Mouse (Mus musculus) midbrain, embryonic 13.5 days (tissue): ENCODE results near the gene Elovl3. TPM values are rescaled to one million over a fixed set of nuclear protein-coding genes. Genes with fewer than 3 reads are reported as not detected.

Source experiments
- ATAC-seq: fragments of 200-750 bp; cut with Nextera tagmentation; 2 replicates; pipeline ENCODE4 v1.8.0; 2017; ENCODE audit warnings: mild to moderate bottlenecking, moderate TSS enrichment, moderate library complexity
- H3K27ac ChIP-seq: fragments of 300-500 bp; sonication (generic); 2 replicates; pipeline ENCODE4 v1.5.1; 2015; ENCODE audit warnings: inconsistent platforms, mild to moderate bottlenecking, moderate library complexity
- H3K27me3 ChIP-seq: fragments of 300-500 bp; sonication (generic); 2 replicates; pipeline ENCODE4 v1.6.1; 2015; ENCODE audit warnings: mild to moderate bottlenecking, inconsistent platforms
- H3K36me3 ChIP-seq: fragments of 300-500 bp; sonication (generic); 2 replicates; pipeline ENCODE4 v1.6.1; 2015; ENCODE audit warnings: mild to moderate bottlenecking, inconsistent platforms
- H3K4me1 ChIP-seq: fragments of 300-500 bp; sonication (generic); replicated peaks from 2 replicates; pipeline ENCODE4 v1.6.1; 2015; ENCODE audit warnings: inconsistent platforms
- H3K4me2 ChIP-seq: fragments of 300-500 bp; sonication (generic); replicated peaks from 2 replicates; pipeline ENCODE4 v1.6.1; 2015; ENCODE audit warnings: moderate library complexity, mild to moderate bottlenecking, inconsistent platforms
- H3K4me3 ChIP-seq: fragments of 300-500 bp; sonication (generic); replicated peaks from 2 replicates; pipeline ENCODE4 v1.5.1; 2015; ENCODE audit warnings: mild to moderate bottlenecking, inconsistent platforms
- H3K9ac ChIP-seq: fragments of 300-500 bp; sonication (generic); replicated peaks from 2 replicates; pipeline ENCODE4 v1.6.1; 2015; ENCODE audit warnings: mild to moderate bottlenecking, inconsistent platforms
- H3K9me3 ChIP-seq: fragments of 300-500 bp; sonication (generic); 2 replicates; pipeline ENCODE4 v1.6.1; 2016; ENCODE audit warnings: mild to moderate bottlenecking, inconsistent platforms
- WGBS: fragments of 180-500 bp; shearing (Covaris S2); methylation state at CpG from one replicate; pipeline ENCODE4 v1.1.7; 2015; 5-methylcytosine and 5-hydroxymethylcytosine counted together
- polyA plus RNA-seq: library from polyadenylated mRNA; unstranded; fragments of >200 nt; fragmentation: Nextera tagmentation; extraction: Ambion mirVana; gene quantifications from 2 replicates; pipeline ENCODE4 v1.2.1, GENCODE M21; 2015

Elovl3 gene
- 1.1 TPM in 1 of 2 replicates, not detected in the other for polyA plus RNA-seq

DNA sequence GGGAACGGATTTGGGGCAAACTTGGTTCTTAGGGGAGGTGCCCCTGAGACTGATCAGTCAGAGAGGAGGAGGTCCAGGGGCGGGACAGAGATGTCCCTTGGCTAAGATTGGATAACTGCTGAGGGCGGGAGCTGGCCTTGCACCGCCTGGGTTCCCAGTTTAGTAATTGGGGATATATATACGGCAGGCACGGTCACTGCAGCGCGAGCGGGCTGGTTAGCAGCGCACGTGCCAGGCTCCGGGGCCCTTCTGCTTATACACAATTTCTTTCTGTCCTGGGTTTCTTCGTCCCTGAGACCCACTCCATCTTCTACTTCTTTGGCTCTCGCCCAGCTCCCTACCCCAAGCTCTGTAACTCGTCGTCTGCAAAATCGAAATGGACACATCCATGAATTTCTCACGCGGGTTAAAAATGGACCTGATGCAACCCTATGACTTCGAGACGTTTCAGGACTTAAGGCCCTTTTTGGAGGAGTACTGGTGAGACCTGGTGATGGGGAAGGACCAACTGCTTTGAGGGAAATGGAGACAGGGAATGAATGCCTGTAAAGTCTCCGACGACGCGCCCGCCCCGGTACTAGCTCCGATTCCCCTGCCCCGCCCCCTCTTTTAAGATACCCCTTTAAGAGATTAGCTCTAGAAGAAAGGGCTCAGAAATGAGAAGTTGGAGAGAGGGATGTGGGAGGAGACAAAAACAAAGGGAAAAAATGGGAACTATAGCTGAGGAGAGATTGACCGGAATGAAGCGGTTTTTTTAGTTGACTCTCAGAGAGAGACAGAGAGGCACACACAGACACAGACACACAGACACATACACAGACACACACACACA lies at the start of gene Elovl3:
Elovl3 (plus strand) TSS at position 204 of the 832 bp plus-strand sequence.
- ATAC-seq = no peak
- H3K9ac ChIP-seq = no peak within 1 kb of the TSS
- WGBS = 2% methylated on average over 31 of the region's 31 CpGs
- H3K27ac ChIP-seq = no peak within 1 kb of the TSS
- peak within 1 kb of the TSS; percentile 17 for H3K4me3 ChIP-seq
- H3K4me1 ChIP-seq = peaks cover 23% of the 10 kb centered on the region
- peaks cover 72% of the 10 kb centered on the region for H3K27me3 ChIP-seq
- H3K36me3 ChIP-seq = no peaks in the 10 kb centered on the region
- no peaks in the 10 kb centered on the region for H3K9me3 ChIP-seq
- H3K4me2 ChIP-seq = peak within 1 kb of the TSS; percentile 41

DNA sequence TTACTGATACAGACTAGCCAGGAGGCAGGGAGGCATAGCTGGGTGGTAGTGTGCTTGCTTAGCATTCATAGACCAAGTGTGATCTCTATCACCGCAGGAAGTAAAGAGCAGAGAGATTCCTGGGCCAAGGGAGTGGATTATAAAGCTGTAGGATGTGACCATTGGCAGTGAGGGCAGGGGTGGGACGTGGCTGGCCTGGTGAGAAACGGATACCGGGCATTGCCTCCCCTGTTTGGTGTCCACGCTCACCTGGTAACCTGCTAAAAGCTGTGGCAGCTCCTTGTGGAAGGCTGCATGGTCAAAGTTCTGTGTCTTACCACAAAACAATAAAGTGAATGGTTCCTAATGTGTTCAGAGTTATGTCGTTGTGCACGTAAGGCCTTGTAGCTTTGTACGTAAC lies 46.5 kb upstream of the Elovl3 start:
- Histone ChIP-seq H3K36me3 (peaks cover 55% of the 10 kb centered on the region), H3K27ac (no peak overlapping the region), H3K4me1 (no peaks in the 10 kb centered on the region), H3K4me2 (no peak overlapping the region), H3K9ac (no peak overlapping the region), H3K27me3 (no peaks in the 10 kb centered on the region), H3K9me3 (no peaks in the 10 kb centered on the region), H3K4me3 (no peak overlapping the region)
- ATAC-seq = no peak
- 96% methylated on average over 8 of the region's 8 CpGs for WGBS

DNA sequence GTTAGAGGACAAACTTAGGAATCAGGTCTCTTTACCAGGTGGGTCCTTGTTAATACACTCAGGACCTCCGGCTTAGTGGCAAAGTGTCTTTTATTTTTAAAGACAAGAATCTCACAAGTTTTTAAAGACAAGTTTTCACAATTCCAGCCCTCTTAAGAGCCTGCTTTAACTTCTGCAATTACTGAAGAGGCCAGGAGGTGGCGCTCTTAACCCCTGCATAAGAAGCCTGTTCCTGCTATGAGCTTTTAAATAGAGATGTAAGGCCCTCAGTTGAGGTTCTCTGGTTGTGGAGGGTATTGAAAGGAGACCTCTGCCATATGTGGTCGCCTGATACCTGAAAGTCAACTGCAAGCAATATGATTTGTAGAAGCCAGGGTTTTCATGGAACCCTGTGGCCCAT lies 45.4 kb upstream of the Elovl3 start:
- WGBS = 55% methylated on average over 3 of the region's 3 CpGs
- H3K36me3 ChIP-seq = peaks cover 43% of the 10 kb centered on the region
- H3K4me3 ChIP-seq = no peak overlapping the region
- no peak overlapping the region for H3K4me2 ChIP-seq
- no peak overlapping the region for H3K9ac ChIP-seq
- no peak for ATAC-seq
- H3K9me3 ChIP-seq = no peaks in the 10 kb centered on the region
- no peaks in the 10 kb centered on the region for H3K27me3 ChIP-seq
- H3K27ac ChIP-seq = no peak overlapping the region
- H3K4me1 ChIP-seq = no peaks in the 10 kb centered on the region

DNA sequence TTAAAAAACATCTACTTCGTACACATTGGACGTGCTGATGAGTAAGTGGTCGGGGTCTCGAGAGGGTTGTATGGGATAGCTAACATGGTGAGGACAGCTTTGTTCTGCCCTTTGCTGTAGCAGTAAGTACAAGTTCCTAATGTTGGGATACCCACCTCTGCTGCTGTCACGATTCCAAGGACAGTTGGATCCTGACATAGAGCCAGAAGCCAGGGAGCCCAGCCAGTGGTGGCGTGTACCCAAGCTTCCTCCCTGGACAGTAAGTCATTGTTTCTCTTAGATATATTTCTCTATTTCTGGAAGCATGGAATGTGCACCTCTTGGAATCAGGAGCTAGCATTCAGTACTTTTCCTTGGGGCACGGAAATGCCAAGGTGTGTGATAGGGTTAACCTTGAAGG lies 43.8 kb upstream of the Elovl3 start:
- Histone ChIP-seq H3K9me3 (no peaks in the 10 kb centered on the region), H3K36me3 (peaks cover 28% of the 10 kb centered on the region), H3K9ac (no peak overlapping the region), H3K4me2 (no peak overlapping the region), H3K27me3 (no peaks in the 10 kb centered on the region), H3K4me1 (no peaks in the 10 kb centered on the region), H3K4me3 (no peak overlapping the region), H3K27ac (no peak overlapping the region)
- ATAC-seq = no peak
- 87% methylated on average over 7 of the region's 7 CpGs for WGBS

DNA sequence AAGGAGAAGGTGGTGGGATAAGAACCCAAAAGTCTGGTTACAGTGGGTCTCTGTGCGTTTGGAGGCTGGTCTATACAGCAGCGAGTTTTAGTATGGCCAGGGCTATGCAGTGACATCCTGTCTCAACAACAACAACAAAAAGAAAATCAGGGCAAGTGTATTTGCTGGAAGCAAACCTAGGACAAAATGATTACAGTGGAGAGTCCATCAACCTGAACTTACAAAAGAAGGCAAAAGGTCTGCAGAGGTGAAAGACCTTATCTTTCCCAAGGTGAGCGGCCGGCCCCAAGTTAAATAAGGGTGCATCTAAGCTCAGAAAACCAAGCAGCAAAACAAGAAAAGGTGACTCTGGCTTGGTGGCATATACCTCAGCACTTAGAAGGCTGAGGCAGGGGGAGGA lies 40.1 kb upstream of the Elovl3 start:
- no peak overlapping the region for H3K27ac ChIP-seq
- H3K4me1 ChIP-seq = no peaks in the 10 kb centered on the region
- 92% methylated on average over 4 of the region's 4 CpGs for WGBS
- no peaks in the 10 kb centered on the region for H3K27me3 ChIP-seq
- no peaks in the 10 kb centered on the region for H3K36me3 ChIP-seq
- H3K9me3 ChIP-seq = no peaks in the 10 kb centered on the region
- ATAC-seq = no peak
- no peak overlapping the region for H3K4me3 ChIP-seq
- no peak overlapping the region for H3K9ac ChIP-seq
- H3K4me2 ChIP-seq = no peak overlapping the region

DNA sequence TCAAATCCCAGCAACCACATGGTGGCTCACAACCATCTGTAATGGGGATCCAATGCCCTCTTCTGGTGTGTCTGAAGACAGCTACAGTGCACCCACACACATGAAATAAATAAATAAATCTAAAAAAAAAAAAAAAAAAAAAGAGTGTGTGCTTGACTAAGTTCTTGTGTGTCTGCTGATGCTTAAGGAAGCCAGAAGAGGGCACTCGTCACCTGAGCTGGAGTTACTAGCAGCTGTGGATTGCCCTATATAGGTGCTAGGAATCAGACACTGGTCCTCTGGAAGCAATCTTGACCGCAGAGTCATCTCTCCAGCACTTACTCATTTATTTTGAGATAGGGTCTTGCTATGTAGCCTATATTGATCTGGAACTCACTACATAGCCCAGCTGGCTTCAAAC lies 37.6 kb upstream of the Elovl3 start:
- 89% methylated on average over 2 of the region's 2 CpGs for WGBS
- Histone ChIP-seq H3K27me3 (no peaks in the 10 kb centered on the region), H3K4me2 (no peak overlapping the region), H3K4me1 (no peaks in the 10 kb centered on the region), H3K27ac (no peak overlapping the region), H3K9ac (no peak overlapping the region), H3K4me3 (no peak overlapping the region), H3K36me3 (no peaks in the 10 kb centered on the region), H3K9me3 (no peaks in the 10 kb centered on the region)
- ATAC-seq = no peak

DNA sequence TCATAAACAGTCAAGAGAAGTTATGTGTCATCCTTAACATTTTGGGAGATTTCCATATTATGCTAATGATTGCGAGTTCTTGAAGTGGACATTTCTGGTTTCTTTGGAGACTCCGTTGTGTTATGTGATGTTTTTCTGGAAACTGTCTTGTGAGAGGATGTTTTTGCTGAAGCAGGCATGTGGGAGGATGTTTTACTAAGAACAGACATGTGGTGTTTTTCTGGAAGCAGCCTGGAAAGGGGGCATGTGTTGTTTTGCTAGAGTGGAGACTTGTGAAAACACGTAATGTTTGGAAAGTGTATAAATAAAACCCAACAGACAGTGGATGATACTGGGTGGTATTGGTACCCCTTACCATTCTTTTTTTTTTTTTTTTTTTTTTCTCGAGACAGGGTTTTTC lies 36.4 kb upstream of the Elovl3 start:
- Histone ChIP-seq H3K4me3 (no peak overlapping the region), H3K4me1 (no peaks in the 10 kb centered on the region), H3K36me3 (no peaks in the 10 kb centered on the region), H3K27me3 (no peaks in the 10 kb centered on the region), H3K4me2 (no peak overlapping the region), H3K9ac (no peak overlapping the region), H3K9me3 (no peaks in the 10 kb centered on the region), H3K27ac (no peak overlapping the region)
- no peak for ATAC-seq
- 86% methylated on average over 4 of the region's 4 CpGs for WGBS

DNA sequence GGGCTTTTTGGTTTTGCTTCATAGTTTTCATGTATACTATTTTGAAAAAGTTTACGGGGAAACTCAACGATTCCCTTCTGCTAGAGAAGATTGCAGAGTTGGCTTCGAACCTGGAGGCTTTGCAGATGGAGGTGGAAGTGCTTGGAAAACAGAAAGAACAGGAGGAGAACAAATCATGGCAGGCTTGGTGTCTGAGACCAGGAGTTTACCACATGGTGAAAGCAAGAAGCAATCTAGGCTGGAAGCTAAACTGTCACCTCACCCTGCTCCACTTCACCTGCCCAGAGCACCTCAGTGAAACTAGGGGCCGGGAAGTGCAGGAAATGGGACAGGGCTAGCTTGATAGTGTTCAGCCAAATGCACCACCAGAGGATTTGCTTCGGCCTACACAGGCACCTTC lies 35.3 kb upstream of the Elovl3 start:
- no peak for ATAC-seq
- H3K4me1 ChIP-seq = no peaks in the 10 kb centered on the region
- H3K9ac ChIP-seq = no peak overlapping the region
- no peaks in the 10 kb centered on the region for H3K9me3 ChIP-seq
- WGBS = 85% methylated on average over 5 of the region's 5 CpGs
- no peak overlapping the region for H3K27ac ChIP-seq
- no peaks in the 10 kb centered on the region for H3K36me3 ChIP-seq
- no peak overlapping the region for H3K4me2 ChIP-seq
- no peaks in the 10 kb centered on the region for H3K27me3 ChIP-seq
- no peak overlapping the region for H3K4me3 ChIP-seq

DNA sequence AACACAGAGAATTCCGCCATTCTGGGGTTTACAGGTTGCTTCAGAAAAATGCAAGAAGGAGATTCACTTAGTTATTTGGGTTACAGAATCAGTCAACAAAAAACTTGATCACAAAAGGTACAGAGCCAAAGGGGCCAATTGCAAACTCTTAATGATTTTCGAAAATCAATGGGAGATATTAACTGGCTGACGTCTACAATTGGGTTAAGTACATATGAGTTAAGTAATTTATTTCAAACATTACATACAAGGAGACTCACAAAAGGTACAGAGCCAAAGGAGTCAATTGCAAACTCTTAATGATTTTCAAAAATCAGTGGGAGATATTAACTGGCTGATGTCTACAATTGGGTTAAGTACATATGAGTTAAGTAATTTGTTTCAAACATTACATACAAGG lies 32.1 kb upstream of the Elovl3 start:
- no peaks in the 10 kb centered on the region for H3K27me3 ChIP-seq
- no peaks in the 10 kb centered on the region for H3K36me3 ChIP-seq
- no peak for ATAC-seq
- H3K4me3 ChIP-seq = no peak overlapping the region
- H3K27ac ChIP-seq = no peak overlapping the region
- H3K9me3 ChIP-seq = no peaks in the 10 kb centered on the region
- 89% methylated on average over 3 of the region's 3 CpGs for WGBS
- no peaks in the 10 kb centered on the region for H3K4me1 ChIP-seq
- H3K4me2 ChIP-seq = no peak overlapping the region
- no peak overlapping the region for H3K9ac ChIP-seq

DNA sequence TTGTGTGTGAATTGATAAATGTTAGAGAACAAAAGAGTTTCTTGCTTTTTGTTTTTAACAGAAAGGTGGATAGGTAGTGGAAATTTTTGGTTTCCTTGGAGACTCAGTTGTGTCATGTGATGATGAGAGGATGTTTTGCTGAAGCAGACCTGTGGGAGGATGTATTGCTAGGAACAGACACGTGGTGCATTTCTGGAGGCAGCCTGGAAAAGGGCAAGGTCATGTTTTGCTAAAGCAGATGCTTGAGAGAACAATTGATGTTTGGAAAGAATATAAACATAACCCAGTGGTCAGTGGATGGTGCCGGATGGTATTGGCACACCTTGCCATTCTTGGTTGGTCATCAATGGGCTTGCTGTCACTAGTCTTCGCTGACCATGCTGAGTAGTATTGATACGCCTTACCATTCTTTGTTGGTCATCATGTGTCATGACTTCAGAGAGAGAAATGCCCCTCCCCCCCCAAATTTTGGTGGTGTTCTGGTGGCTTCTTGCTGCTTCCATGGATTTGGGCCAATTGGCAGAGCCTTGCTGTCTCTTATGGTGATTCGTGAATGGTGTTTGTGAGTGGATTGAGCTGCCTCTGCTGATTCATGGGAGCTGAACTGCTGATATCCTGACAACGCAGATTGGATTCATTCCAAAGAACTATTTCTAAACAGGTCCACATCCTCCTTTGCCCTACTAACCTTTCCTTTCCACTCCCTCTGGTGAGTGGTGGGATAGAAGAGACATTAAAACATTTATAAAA lies 28.1 kb upstream of the Elovl3 start:
- Histone ChIP-seq H3K27me3 (no peaks in the 10 kb centered on the region), H3K4me1 (no peaks in the 10 kb centered on the region), H3K9ac (no peak overlapping the region), H3K36me3 (no peaks in the 10 kb centered on the region), H3K4me3 (no peak overlapping the region), H3K4me2 (no peak overlapping the region), H3K27ac (no peak overlapping the region), H3K9me3 (no peaks in the 10 kb centered on the region)
- 85% methylated on average over 6 of the region's 6 CpGs for WGBS
- no peak for ATAC-seq

DNA sequence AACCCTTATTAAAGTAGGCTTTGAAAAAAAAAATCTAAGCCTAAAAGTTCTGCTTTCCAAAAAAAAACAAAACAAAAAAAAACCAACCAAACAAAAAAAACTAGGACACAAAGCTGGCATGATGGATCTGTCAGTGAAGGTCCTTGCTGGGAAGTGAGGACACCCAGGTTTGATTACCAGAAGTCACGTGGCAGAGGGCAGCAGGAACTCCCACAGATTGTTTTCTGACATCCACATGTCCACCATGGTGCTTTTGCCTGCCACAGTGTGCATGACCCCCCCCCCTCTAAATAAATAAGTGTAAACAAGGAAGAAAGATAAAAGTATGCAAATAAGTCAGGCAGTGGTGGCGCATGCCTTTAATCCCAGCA lies 27.5 kb upstream of the Elovl3 start:
- no peak overlapping the region for H3K27ac ChIP-seq
- ATAC-seq = no peak
- no peak overlapping the region for H3K9ac ChIP-seq
- no peak overlapping the region for H3K4me2 ChIP-seq
- H3K4me3 ChIP-seq = no peak overlapping the region
- H3K9me3 ChIP-seq = no peaks in the 10 kb centered on the region
- no peaks in the 10 kb centered on the region for H3K4me1 ChIP-seq
- no peaks in the 10 kb centered on the region for H3K27me3 ChIP-seq
- no peaks in the 10 kb centered on the region for H3K36me3 ChIP-seq
- WGBS = 82% methylated on average over 2 of the region's 2 CpGs

DNA sequence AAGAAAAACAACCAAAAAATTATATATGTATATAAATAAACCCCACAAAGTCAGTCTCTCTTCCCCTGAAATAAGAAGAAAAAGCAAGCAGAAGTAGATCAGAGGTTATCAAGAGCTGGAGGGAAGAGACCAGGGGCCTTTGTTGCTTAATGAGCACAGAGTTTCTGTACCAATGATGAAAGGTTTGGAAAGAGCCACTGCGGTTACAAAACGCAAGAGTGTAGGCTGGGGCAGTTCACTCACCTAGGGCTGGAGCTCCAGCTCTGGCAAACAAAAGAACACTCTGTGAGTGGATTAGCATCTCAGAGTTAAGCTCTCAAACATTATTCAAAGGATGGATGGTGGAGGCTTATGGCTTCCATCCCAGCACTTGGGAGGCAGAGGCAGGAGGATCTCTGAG lies 21.5 kb upstream of the Elovl3 start:
- Histone ChIP-seq H3K4me1 (no peaks in the 10 kb centered on the region), H3K4me2 (no peak overlapping the region), H3K9ac (no peak overlapping the region), H3K27me3 (no peaks in the 10 kb centered on the region), H3K36me3 (no peaks in the 10 kb centered on the region), H3K27ac (no peak overlapping the region), H3K4me3 (no peak overlapping the region), H3K9me3 (no peaks in the 10 kb centered on the region)
- no peak for ATAC-seq
- WGBS = 83% methylated on average over 2 of the region's 2 CpGs
